Mouse (Mus musculus) heart, embryonic 12.5 days (tissue): ENCODE data around the gene Cdh22. TPM values are rescaled to one million over a fixed set of nuclear protein-coding genes. Genes with fewer than 3 reads are reported as not detected.

ENCODE experiments used
- ATAC-seq: fragments of 200-750 bp; cut with Nextera tagmentation; 2 replicates; pipeline ENCODE4 v1.8.0; 2017; ENCODE audit warnings: moderate TSS enrichment, moderate library complexity; ENCODE audit not compliant: insufficient number of reproducible peaks, low FRiP score
- H3K27ac ChIP-seq: fragments of 300-500 bp; sonication (generic); 2 replicates; pipeline ENCODE4 v1.5.1; 2016; ENCODE audit warnings: mild to moderate bottlenecking, moderate library complexity; ENCODE audit not compliant: poor library complexity, severe bottlenecking
- H3K27me3 ChIP-seq: fragments of 300-500 bp; sonication (generic); replicated peaks from 2 replicates; pipeline ENCODE4 v1.6.1; 2016; ENCODE audit warnings: mild to moderate bottlenecking, moderate library complexity
- H3K36me3 ChIP-seq: fragments of 300-500 bp; sonication (generic); 2 replicates; pipeline ENCODE4 v1.6.1; 2016; ENCODE audit warnings: mild to moderate bottlenecking, moderate library complexity
- H3K4me1 ChIP-seq: fragments of 300-500 bp; sonication (generic); replicated peaks from 2 replicates; pipeline ENCODE4 v1.6.1; 2016; ENCODE audit warnings: mild to moderate bottlenecking
- H3K4me2 ChIP-seq: fragments of 300-500 bp; sonication (generic); 2 replicates; pipeline ENCODE4 v1.6.1; 2016; ENCODE audit warnings: mild to moderate bottlenecking, moderate library complexity
- H3K4me3 ChIP-seq: fragments of 300-500 bp; sonication (generic); 2 replicates; pipeline ENCODE4 v1.5.1; 2016; ENCODE audit warnings: mild to moderate bottlenecking
- H3K9ac ChIP-seq: fragments of 300-500 bp; sonication (generic); 2 replicates; pipeline ENCODE4 v1.6.1; 2016; ENCODE audit warnings: mild to moderate bottlenecking, moderate library complexity
- H3K9me3 ChIP-seq: fragments of 300-500 bp; sonication (generic); replicated peaks from 2 replicates; pipeline ENCODE4 v1.6.1; 2016; ENCODE audit warnings: mild to moderate bottlenecking, moderate library complexity
- WGBS: fragments of 180-500 bp; shearing (Covaris S2); methylation state at CpG from one replicate; pipeline ENCODE4 v1.1.7; 2016; 5-methylcytosine and 5-hydroxymethylcytosine counted together
- polyA plus RNA-seq: library from polyadenylated mRNA; unstranded; fragments of >200 nt; fragmentation: Nextera tagmentation; extraction: Ambion mirVana; gene quantifications from 2 replicates; pipeline ENCODE4 v1.2.1, GENCODE M21; 2016

The Cdh22 gene
- not detected in 2 replicates for polyA plus RNA-seq

DNA sequence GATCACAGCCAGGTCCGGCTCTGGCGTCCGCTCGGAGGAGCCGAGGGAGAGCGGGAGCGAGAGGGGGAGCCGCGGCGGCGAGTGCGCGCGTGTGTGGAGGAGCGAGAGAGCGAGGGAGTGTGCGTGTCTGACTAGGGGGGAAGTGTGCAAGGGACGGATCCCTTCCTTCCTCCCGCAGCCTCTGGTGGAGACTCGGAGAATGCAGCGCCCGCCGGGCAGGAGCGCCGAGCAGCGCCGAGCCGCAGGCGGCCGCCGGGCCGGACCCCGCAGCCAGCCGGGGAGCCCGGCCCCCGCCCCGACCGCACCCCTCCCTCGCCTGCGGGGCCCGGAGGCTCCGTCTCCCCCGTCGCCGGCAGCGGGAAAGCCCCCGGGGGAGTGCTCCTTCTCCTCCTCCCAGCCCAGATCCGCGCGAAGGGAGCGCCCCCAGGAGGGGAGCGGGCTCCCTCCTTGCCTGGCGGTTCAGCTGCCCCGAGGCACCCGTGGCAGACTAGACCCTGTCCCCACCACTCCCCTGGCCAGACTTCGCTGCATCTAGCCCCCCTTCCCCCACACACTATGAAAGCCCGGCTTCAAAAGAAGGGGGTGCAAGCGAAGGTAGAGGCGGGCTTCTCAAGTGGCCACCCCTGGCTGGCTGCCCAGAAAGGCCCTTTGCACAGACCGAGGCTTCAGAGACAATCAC, at the start of gene Cdh22:
Gene Cdh22 (minus strand): TSS at position 241 of the 679 bp plus-strand sequence.
- ATAC-seq, result peak; percentile 63; the same call in 1 of the 2 replicates
- H3K36me3 ChIP-seq, result no peaks in the 10 kb centered on the region

GRCm38 (mm10) chr2:165284377-165284776, 49.7 kb upstream of the Cdh22 start:
- H3K9me3 ChIP-seq, result no peaks in the 10 kb centered on the region
- peaks cover 20% of the 10 kb centered on the region for H3K4me1 ChIP-seq
- no peak for ATAC-seq
- WGBS, result 77% methylated on average over 7 of the region's 7 CpGs
- peaks cover 28% of the 10 kb centered on the region for H3K36me3 ChIP-seq
- no peak overlapping the region for H3K4me2 ChIP-seq
- no peaks in the 10 kb centered on the region for H3K27me3 ChIP-seq
- H3K4me3 ChIP-seq, result no peak overlapping the region
- no peak overlapping the region for H3K27ac ChIP-seq
- no peak overlapping the region for H3K9ac ChIP-seq

More for the DNA sequence above, at the start of gene Cdh22:
- Histone ChIP-seq H3K9me3 (no peaks in the 10 kb centered on the region), H3K27ac (no peak within 1 kb of the TSS), H3K4me3 (peak within 1 kb of the TSS; percentile 55), H3K4me2 (peak within 1 kb of the TSS; percentile 94), H3K27me3 (peaks cover 99% of the 10 kb centered on the region), H3K4me1 (peaks cover 18% of the 10 kb centered on the region), H3K9ac (peak within 1 kb of the TSS; percentile 49)
- under 1% methylated on average over 55 of the region's 60 CpGs for WGBS

DNA sequence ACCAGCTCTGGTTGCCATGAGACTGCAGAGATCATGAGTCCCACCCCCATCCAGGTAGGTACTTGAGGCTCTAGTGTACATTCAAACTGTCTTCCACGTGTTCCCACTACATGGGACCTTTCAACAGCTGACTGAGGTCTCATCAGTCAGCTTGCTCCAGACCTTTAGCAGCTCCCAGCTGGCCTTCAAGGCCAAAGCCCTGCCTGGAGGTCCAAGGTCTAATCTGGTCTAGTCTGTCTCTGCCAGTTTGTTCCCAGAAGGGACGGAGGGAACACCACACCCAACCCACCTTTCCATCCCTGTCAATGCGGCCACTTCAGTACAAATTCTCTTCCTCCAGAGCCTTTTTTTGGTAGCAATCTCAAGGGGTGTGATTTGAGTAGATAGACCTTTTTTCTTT, 49.0 kb upstream of the Cdh22 start:
- no peaks in the 10 kb centered on the region for H3K27me3 ChIP-seq
- no peak overlapping the region for H3K4me2 ChIP-seq
- no peak for ATAC-seq
- H3K4me1 ChIP-seq, result peaks cover 20% of the 10 kb centered on the region
- no peaks in the 10 kb centered on the region for H3K9me3 ChIP-seq
- no peak overlapping the region for H3K27ac ChIP-seq
- 83% methylated on average over 3 of the region's 3 CpGs for WGBS
- H3K36me3 ChIP-seq, result peaks cover 26% of the 10 kb centered on the region
- H3K9ac ChIP-seq, result no peak overlapping the region
- no peak overlapping the region for H3K4me3 ChIP-seq

DNA sequence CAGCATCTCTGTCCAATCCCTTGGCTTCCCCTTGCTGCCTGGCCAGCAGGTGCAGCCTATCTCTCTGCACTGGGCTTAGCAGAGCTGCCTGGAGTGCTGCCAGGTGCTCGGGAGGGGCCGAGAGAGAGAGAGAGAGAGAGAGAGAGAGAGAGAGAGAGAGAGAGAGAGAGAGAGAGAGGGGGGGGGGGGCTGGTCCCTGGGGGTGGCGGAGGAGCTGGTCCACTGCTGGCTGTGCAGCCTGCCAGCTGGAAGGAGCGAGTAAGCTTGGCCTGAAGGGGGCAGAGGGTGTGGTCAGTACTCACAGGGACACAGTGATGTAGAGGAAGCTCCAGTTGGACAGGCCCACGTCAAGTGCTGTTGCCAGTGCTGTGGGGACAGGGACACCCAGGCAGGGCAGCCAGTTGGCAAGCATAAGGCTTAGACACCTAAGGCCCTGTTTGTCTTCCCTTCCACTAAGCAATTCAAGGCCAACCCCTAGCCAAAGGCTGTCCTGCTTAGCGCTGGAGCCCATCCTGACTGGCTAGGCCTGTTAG, 47.2 kb upstream of the Cdh22 start:
- Histone ChIP-seq H3K27ac (no peak overlapping the region), H3K36me3 (peaks cover 36% of the 10 kb centered on the region)
- ATAC-seq, result no peak

GRCm38 (mm10) chr2:165279351-165279750, 44.7 kb upstream of the Cdh22 start:
- Histone ChIP-seq H3K4me2 (no peak overlapping the region), H3K27ac (no peak overlapping the region), H3K4me1 (peaks cover 2% of the 10 kb centered on the region; the same call in 1 of the 2 replicates), H3K9ac (no peak overlapping the region), H3K27me3 (0 out of 2 replicates have a peak, but pooled peaks cover 4% of the 10 kb centered on the region), H3K36me3 (peaks cover 41% of the 10 kb centered on the region), H3K4me3 (no peak overlapping the region), H3K9me3 (no peaks in the 10 kb centered on the region)
- ATAC-seq, result no peak
- 63% methylated on average over 10 of the region's 10 CpGs for WGBS

More for the DNA sequence above, 47.2 kb upstream of the Cdh22 start:
- H3K9ac ChIP-seq, result no peak overlapping the region
- WGBS, result 54% methylated on average over 6 of the region's 6 CpGs
- H3K4me3 ChIP-seq, result no peak overlapping the region
- H3K4me1 ChIP-seq, result peaks cover 11% of the 10 kb centered on the region
- H3K27me3 ChIP-seq, result no peaks in the 10 kb centered on the region
- no peaks in the 10 kb centered on the region for H3K9me3 ChIP-seq
- H3K4me2 ChIP-seq, result no peak overlapping the region

DNA sequence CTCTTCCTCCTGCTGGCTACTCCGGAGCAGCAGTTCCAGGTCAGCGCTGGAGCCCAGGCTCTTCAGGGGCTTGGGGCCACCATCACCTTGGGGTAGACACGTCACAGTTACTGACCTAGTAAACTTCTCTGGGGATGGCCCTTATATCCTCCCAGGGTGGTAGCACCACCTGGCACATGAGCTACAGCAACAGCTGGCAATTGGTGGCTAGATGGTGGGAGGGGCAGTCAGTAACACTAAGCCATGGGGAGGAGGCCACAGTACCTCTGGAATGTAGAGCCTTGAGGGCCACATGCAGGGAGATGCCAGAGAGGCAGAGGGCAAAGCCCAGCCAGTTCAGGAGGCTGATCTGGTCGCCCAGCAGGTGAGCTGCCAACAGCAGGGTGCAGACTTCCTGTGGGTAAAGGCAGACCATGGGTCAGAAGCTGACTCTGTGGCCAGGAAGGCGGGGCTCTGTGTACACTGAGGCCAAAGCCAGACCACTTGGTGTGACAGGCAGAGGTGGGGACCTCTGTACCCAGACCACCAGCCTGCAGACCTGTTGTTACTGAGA, 42.6 kb upstream of the Cdh22 start:
- H3K27ac ChIP-seq, result no peak overlapping the region
- H3K27me3 ChIP-seq, result 0 out of 2 replicates have a peak, but pooled peaks cover 4% of the 10 kb centered on the region
- no peak overlapping the region for H3K4me3 ChIP-seq
- H3K4me2 ChIP-seq, result no peak overlapping the region
- no peaks in the 10 kb centered on the region for H3K9me3 ChIP-seq
- ATAC-seq, result no peak
- 80% methylated on average over 5 of the region's 5 CpGs for WGBS
- peaks cover 33% of the 10 kb centered on the region for H3K36me3 ChIP-seq
- peaks cover 2% of the 10 kb centered on the region; the same call in 1 of the 2 replicates for H3K4me1 ChIP-seq
- no peak overlapping the region for H3K9ac ChIP-seq

DNA sequence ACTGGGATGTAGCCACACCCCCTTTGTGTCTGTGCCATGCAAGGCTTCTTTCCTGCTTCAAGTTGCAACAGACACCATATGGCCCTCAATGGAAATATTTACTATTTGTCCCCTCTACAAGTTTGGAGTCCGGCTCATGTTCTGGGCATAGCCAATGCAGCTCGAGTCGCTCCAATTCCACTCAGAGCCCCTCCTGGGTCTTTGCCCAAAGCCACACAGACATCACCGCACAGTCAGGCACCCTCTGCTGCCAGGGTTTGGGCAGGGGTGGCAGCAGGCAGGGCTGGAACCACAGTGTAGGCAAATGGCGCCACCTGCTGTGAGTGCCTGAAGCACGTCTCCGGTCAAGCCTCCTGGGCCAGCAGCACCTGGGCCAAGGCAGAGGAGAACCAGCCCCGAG, 41.2 kb upstream of the Cdh22 start:
- Histone ChIP-seq H3K27me3 (0 out of 2 replicates have a peak, but pooled peaks cover 11% of the 10 kb centered on the region), H3K4me2 (no peak overlapping the region), H3K4me1 (peaks cover 12% of the 10 kb centered on the region), H3K4me3 (no peak overlapping the region), H3K27ac (no peak overlapping the region), H3K36me3 (peaks cover 25% of the 10 kb centered on the region), H3K9me3 (no peaks in the 10 kb centered on the region), H3K9ac (no peak overlapping the region)
- no peak for ATAC-seq
- 34% methylated on average over 8 of the region's 8 CpGs for WGBS

GRCm38 (mm10) chr2:165275124-165275640, 40.5 kb upstream of the Cdh22 start:
- Histone ChIP-seq H3K9me3 (no peaks in the 10 kb centered on the region), H3K27me3 (0 out of 2 replicates have a peak, but pooled peaks cover 11% of the 10 kb centered on the region), H3K4me2 (no peak overlapping the region), H3K4me3 (no peak overlapping the region), H3K36me3 (peaks cover 19% of the 10 kb centered on the region), H3K4me1 (peaks cover 19% of the 10 kb centered on the region), H3K9ac (no peak overlapping the region), H3K27ac (no peak overlapping the region)
- WGBS, result 56% methylated on average over 8 of the region's 8 CpGs
- 0 out of 2 replicates have a peak, but pooled peaks have one; percentile 6 for ATAC-seq

DNA sequence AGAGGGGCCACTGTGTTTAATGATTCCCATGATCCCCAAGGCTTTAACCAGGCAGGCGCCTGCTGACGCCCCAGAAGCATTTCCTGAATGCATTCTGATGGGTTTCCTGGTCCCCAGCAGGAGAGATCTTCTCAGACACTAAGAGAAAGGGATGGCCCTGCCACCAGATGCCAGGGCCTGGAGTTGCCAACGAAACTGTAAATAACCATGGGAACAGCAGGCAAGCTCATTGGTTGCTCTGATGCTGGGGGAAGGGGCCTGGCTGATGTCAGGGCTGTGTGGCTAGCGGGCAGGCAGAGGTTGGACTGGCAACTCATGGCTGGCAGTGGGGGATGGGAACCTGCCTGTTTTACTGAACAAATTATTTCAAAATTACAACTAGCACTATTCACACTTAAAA, 38.9 kb upstream of the Cdh22 start:
- WGBS, result 36% methylated on average over 4 of the region's 4 CpGs
- no peak for ATAC-seq
- Histone ChIP-seq H3K9ac (no peak overlapping the region), H3K27ac (no peak overlapping the region), H3K4me2 (no peak overlapping the region), H3K4me3 (no peak overlapping the region), H3K27me3 (peaks cover 13% of the 10 kb centered on the region; the same call in 1 of the 2 replicates), H3K9me3 (no peaks in the 10 kb centered on the region), H3K4me1 (peaks cover 20% of the 10 kb centered on the region), H3K36me3 (peaks cover 15% of the 10 kb centered on the region)

DNA sequence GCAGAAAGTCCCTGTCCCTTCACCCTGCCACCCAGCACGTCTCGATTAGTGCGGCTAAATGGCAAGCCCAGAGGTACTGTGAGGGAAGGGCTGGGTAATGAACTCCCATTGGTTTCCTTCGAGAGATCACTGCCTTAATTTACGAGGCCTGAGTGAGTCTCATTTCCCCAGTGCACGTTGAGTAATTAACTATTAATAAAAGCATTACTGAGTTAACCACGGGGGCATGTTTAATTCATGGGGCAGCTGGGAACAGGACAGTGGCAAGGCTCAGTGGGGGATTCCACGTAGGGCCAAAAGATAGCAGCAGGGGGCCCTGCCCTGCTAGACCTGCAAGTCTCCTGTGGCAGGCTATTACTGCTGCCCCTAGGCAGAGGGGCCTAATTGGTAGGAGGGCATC, 36.7 kb upstream of the Cdh22 start:
- 13% methylated on average over 8 of the region's 8 CpGs for WGBS
- peak overlapping the region; percentile 28; the same call in 1 of the 2 replicates for H3K4me2 ChIP-seq

GRCm38 (mm10) chr2:165270858-165271257, 36.2 kb upstream of the Cdh22 start:
- WGBS, result 31% methylated on average over 7 of the region's 7 CpGs
- Histone ChIP-seq H3K9me3 (no peaks in the 10 kb centered on the region), H3K27me3 (peaks cover 35% of the 10 kb centered on the region)

More for the DNA sequence above, 36.7 kb upstream of the Cdh22 start:
- Histone ChIP-seq H3K9me3 (no peaks in the 10 kb centered on the region), H3K9ac (no peak overlapping the region), H3K4me3 (no peak overlapping the region), H3K27ac (no peak overlapping the region), H3K4me1 (peaks cover 20% of the 10 kb centered on the region), H3K27me3 (peaks cover 31% of the 10 kb centered on the region), H3K36me3 (no peaks in the 10 kb centered on the region)
- no peak for ATAC-seq

More at GRCm38 (mm10) chr2:165270858-165271257, 36.2 kb upstream of the Cdh22 start:
- Histone ChIP-seq H3K4me3 (no peak overlapping the region), H3K4me1 (peaks cover 20% of the 10 kb centered on the region), H3K36me3 (no peaks in the 10 kb centered on the region), H3K9ac (no peak overlapping the region), H3K4me2 (peak overlapping the region; percentile 28), H3K27ac (no peak overlapping the region)
- ATAC-seq, result no peak
